ENCODE assay signal across 8 mouse cellular contexts in genomic region chr6:51168048-51168447, GRCm38 (mm10).
DNase-seq lines count a peak whose midpoint lies in the region; ATAC-seq and TF ChIP-seq lines count a peak whose summit lies in the region.

No protein-coding gene starts in this region.

- TF ChIP-seq POLR2A in small intestine, adult 2 months (IDR thresholded peaks at IDR 0.05; ENCODE audit: low read depth, low read length) = no peak

- intact Hi-C loops in left cerebral cortex, postnatal 14 days (cut with DNase I) = loop anchor here (1.0 to 2.0 kb wide), 3 partner anchors 229 to 489 kb away; no protein-coding TSS in a partner anchor

- peak overlapping the region; percentile 54 for H3K4me2 ChIP-seq in hindbrain, embryonic 14.5 days (replicated peaks)

- peak; percentile 81; the same call in 1 of the 2 replicates for TF ChIP-seq CTCF in small intestine, adult 2 months (IDR thresholded peaks at IDR 0.05; ENCODE audit: extremely low read depth, insufficient read length, insufficient replicate concordance, low read depth, low read length)

- peak; percentile 78 for DNase-seq in Muller cell, postnatal 12 days (ENCODE audit: inconsistent ontology term)
- peak; percentile 95 to 96 for DNase-seq in cerebellum, postnatal 10 days
- DNase-seq in frontal cortex, postnatal 25 days (ENCODE audit: low spot score in 2 of 2) = peak; percentile 62 to 65
- peak; percentile 82 for DNase-seq in hindbrain, embryonic 14.5 days (ENCODE audit: low spot score)
- DNase-seq in left cerebral cortex, postnatal 14 days (ENCODE audit: low spot score in 2 of 2) = peak; percentile 76 to 83
- peak; percentile 90 for DNase-seq in mesoderm, embryonic 11.5 days (ENCODE audit: low read depth, low spot score)

- H3K27ac ChIP-seq in hindbrain, embryonic 14.5 days = no peak overlapping the region
- peak overlapping the region; percentile 65; the same call in 1 of the 2 replicates for H3K27ac ChIP-seq in small intestine, adult 2 months (ENCODE audit: insufficient read depth, low read depth, low read length)

- 0 out of 2 replicates have a peak, but pooled peaks have one; percentile 31 for ATAC-seq in hindbrain, embryonic 14.5 days (ENCODE audit: low FRiP score)
- no peak for ATAC-seq in activated CD4-positive, CD25-positive, alpha-beta regulatory T cell, adult 4 months

- no peak overlapping the region for H3K4me3 ChIP-seq in hindbrain, embryonic 14.5 days (replicated peaks; ENCODE audit: low read length)
- no peak overlapping the region for H3K4me3 ChIP-seq in small intestine, adult 2 months (ENCODE audit: low read depth, low read length)

- H3K4me1 ChIP-seq in hindbrain, embryonic 14.5 days (replicated peaks; ENCODE audit: control insufficient read depth, insufficient read depth, low read length) = peaks cover 11% of the 10 kb centered on the region
- peaks cover 8% of the 10 kb centered on the region; the same call in 1 of the 2 replicates for H3K4me1 ChIP-seq in small intestine, adult 2 months (ENCODE audit: control insufficient read depth, insufficient read depth, insufficient read length, low read length)

- no peak overlapping the region for H3K9ac ChIP-seq in hindbrain, embryonic 14.5 days

- no peaks in the 10 kb centered on the region for H3K9me3 ChIP-seq in hindbrain, embryonic 14.5 days (ENCODE audit: control insufficient read depth, low read length)

- H3K27me3 ChIP-seq in hindbrain, embryonic 14.5 days (ENCODE audit: control insufficient read depth, insufficient read depth, low read length) = peaks cover 19% of the 10 kb centered on the region
- H3K27me3 ChIP-seq in small intestine, adult 2 months (ENCODE audit: control insufficient read depth, insufficient read depth, low read length) = peaks cover 50% of the 10 kb centered on the region

- H3K36me3 ChIP-seq in hindbrain, embryonic 14.5 days (replicated peaks; ENCODE audit: control insufficient read depth, insufficient read depth) = no peaks in the 10 kb centered on the region
- no peaks in the 10 kb centered on the region for H3K36me3 ChIP-seq in small intestine, adult 2 months (ENCODE audit: control insufficient read depth, insufficient read depth, low read length)

- WGBS in hindbrain, embryonic 14.5 days = 2% methylated on average over 11 of the region's 11 CpGs
- WGBS in small intestine, adult 2 months = 8% methylated on average over 11 of the region's 11 CpGs
